Mouse (Mus musculus): ENCODE measurements at regions not wholly inside any gene's neighbourhood (a gene's known extent, or its start where the extent isn't known, plus 50 kb on each side); places are given as distances from the start of the nearest gene placed in this dataset.
"Not testable (repeated sequence)": the region's sequence is repeated elsewhere in the genome, so short reads cannot be mapped to it uniquely, and the experiment has no call there.

GRCm38 (mm10) chr13:18498159-18498558 lies 100.7 kb upstream of the Pou6f2 start:
- Histone ChIP-seq H3K4me1 (ENCODE audit: control insufficient read depth, insufficient read depth, low read length) (no peaks in the 10 kb centered on the region), H3K27me3 (replicated peaks; ENCODE audit: control insufficient read depth, insufficient read depth, low read length) (no peaks in the 10 kb centered on the region), H3K36me3 (ENCODE audit: control insufficient read depth, insufficient read depth, low read length) (no peaks in the 10 kb centered on the region), H3K27ac (ENCODE audit: insufficient read depth, low read depth, low read length) (no peak overlapping the region), H3K4me3 (ENCODE audit: insufficient read depth, low read depth, low read length) (no peak overlapping the region)
- 27% methylated on average over 4 of the region's 4 CpGs for WGBS
- DNase-seq, result no peak
- TF ChIP-seq POLR2A (IDR thresholded peaks at IDR 0.05; ENCODE audit: low read depth, low read length) (no peak), CTCF (conservative IDR thresholded peaks at IDR 0.05; ENCODE audit: insufficient read depth, insufficient read length, low read depth, low read length) (no peak)

GRCm38 (mm10) chr13:18497582-18498157 lies 100.2 kb upstream of the Pou6f2 start:
- DNase-seq, result no peak
- no peaks in the 10 kb centered on the region for H3K27me3 ChIP-seq (replicated peaks; ENCODE audit: control insufficient read depth, insufficient read depth, low read length)
- H3K4me3 ChIP-seq (ENCODE audit: insufficient read depth, low read depth, low read length), result no peak overlapping the region
- 35% methylated on average over 5 of the region's 5 CpGs for WGBS
- no peaks in the 10 kb centered on the region for H3K36me3 ChIP-seq (ENCODE audit: control insufficient read depth, insufficient read depth, low read length)
- H3K27ac ChIP-seq (ENCODE audit: insufficient read depth, low read depth, low read length), result no peak overlapping the region
- no peak for TF ChIP-seq CTCF (conservative IDR thresholded peaks at IDR 0.05; ENCODE audit: insufficient read depth, insufficient read length, low read depth, low read length)
- TF ChIP-seq POLR2A (IDR thresholded peaks at IDR 0.05; ENCODE audit: low read depth, low read length), result no peak
- no peaks in the 10 kb centered on the region for H3K4me1 ChIP-seq (ENCODE audit: control insufficient read depth, insufficient read depth, low read length)

- Histone ChIP-seq H3K27me3 (replicated peaks; ENCODE audit: control insufficient read depth, insufficient read depth, low read length) (no peaks in the 10 kb centered on the region), H3K36me3 (ENCODE audit: control insufficient read depth, insufficient read depth, low read length) (no peaks in the 10 kb centered on the region), H3K4me3 (ENCODE audit: insufficient read depth, low read depth, low read length) (no peak overlapping the region), H3K27ac (ENCODE audit: insufficient read depth, low read depth, low read length) (no peak overlapping the region), H3K4me1 (ENCODE audit: control insufficient read depth, insufficient read depth, low read length) (no peaks in the 10 kb centered on the region)
- no peak for TF ChIP-seq POLR2A (IDR thresholded peaks at IDR 0.05; ENCODE audit: low read depth, low read length)
- no peak for TF ChIP-seq CTCF (conservative IDR thresholded peaks at IDR 0.05; ENCODE audit: insufficient read depth, insufficient read length, low read depth, low read length)
- DNase-seq, result no peak
- WGBS, result 52% methylated on average over 10 of the region's 10 CpGs
These were observed 97.7 kb upstream of the Pou6f2 start for GRCm38 (mm10) chr13:18495021-18495811.

- not testable (repeated sequence) for H3K4me1 ChIP-seq (ENCODE audit: control insufficient read depth, insufficient read depth, low read length); DNase-seq; H3K36me3 ChIP-seq (ENCODE audit: control insufficient read depth, insufficient read depth, low read length); H3K27ac ChIP-seq (ENCODE audit: insufficient read depth, low read depth, low read length); H3K27me3 ChIP-seq (replicated peaks; ENCODE audit: control insufficient read depth, insufficient read depth, low read length); H3K4me3 ChIP-seq (ENCODE audit: insufficient read depth, low read depth, low read length)
- 38% methylated on average over 4 of the region's 4 CpGs for WGBS
These were observed 88.3 kb upstream of the Pou6f2 start for GRCm38 (mm10) chr13:18485785-18486184.

DNA sequence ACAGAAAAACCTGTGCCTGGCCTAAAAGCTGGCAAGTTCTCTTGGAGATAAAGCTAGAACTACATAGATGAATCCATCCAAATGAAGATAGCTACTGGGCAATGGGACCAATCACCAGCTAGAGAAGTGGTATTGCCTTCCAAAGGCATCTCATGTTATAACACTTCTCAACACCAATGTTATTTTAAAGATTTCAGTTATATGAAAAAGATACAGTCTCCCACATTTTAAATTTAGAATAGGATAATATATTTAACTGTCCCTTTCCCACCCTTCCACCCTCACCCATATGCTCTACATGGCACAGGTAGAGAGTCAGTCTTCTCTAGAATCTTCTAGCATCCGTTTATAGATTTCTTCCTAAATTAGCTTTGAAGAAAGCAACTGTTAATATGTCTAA lies 87.6 kb upstream of the Pou6f2 start:
- TF ChIP-seq CTCF (conservative IDR thresholded peaks at IDR 0.05; ENCODE audit: insufficient read depth, insufficient read length, low read depth, low read length) (no peak), POLR2A (IDR thresholded peaks at IDR 0.05; ENCODE audit: low read depth, low read length) (no peak)
- Histone ChIP-seq H3K27ac (ENCODE audit: insufficient read depth, low read depth, low read length) (no peak overlapping the region), H3K4me1 (ENCODE audit: control insufficient read depth, insufficient read depth, low read length) (no peaks in the 10 kb centered on the region), H3K36me3 (ENCODE audit: control insufficient read depth, insufficient read depth, low read length) (no peaks in the 10 kb centered on the region), H3K4me3 (ENCODE audit: insufficient read depth, low read depth, low read length) (no peak overlapping the region), H3K27me3 (replicated peaks; ENCODE audit: control insufficient read depth, insufficient read depth, low read length) (no peaks in the 10 kb centered on the region)
- WGBS, result 93% methylated on average over 1 of the region's 1 CpGs
- no peak for DNase-seq

- Histone ChIP-seq H3K4me3 (ENCODE audit: insufficient read depth, low read depth, low read length) (no peak overlapping the region), H3K36me3 (ENCODE audit: control insufficient read depth, insufficient read depth, low read length) (no peaks in the 10 kb centered on the region), H3K27ac (ENCODE audit: insufficient read depth, low read depth, low read length) (no peak overlapping the region), H3K4me1 (ENCODE audit: control insufficient read depth, insufficient read depth, low read length) (no peaks in the 10 kb centered on the region), H3K27me3 (replicated peaks; ENCODE audit: control insufficient read depth, insufficient read depth, low read length) (no peaks in the 10 kb centered on the region)
- TF ChIP-seq CTCF (conservative IDR thresholded peaks at IDR 0.05; ENCODE audit: insufficient read depth, insufficient read length, low read depth, low read length), result no peak
- no peak for TF ChIP-seq POLR2A (IDR thresholded peaks at IDR 0.05; ENCODE audit: low read depth, low read length)
- DNase-seq, result no peak
These were observed 78.8 kb upstream of the Pou6f2 start for GRCm38 (mm10) chr13:18476311-18476710.

DNA sequence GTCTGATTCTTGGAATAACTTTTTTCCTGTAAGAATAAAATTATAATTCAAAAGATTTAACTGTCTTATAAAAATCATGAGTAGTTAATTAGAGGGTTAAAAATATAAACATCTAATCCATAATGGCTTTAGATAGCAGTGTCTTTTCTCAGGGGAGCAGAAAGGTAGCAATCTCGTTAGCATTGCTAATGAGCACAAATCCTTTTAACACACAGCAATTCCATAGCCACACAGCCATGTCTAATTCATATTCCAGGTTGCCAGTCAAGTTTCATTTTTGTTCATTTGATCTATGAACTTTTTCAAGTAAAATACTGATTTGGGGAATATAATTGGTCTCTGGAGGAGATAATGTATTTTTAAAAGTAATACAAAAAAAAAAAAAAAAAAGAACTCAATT lies 74.0 kb upstream of the Pou6f2 start:
- Histone ChIP-seq H3K36me3 (ENCODE audit: control insufficient read depth, insufficient read depth, low read length) (no peaks in the 10 kb centered on the region), H3K4me3 (ENCODE audit: insufficient read depth, low read depth, low read length) (no peak overlapping the region), H3K4me1 (ENCODE audit: control insufficient read depth, insufficient read depth, low read length) (no peaks in the 10 kb centered on the region), H3K27ac (ENCODE audit: insufficient read depth, low read depth, low read length) (no peak overlapping the region), H3K27me3 (replicated peaks; ENCODE audit: control insufficient read depth, insufficient read depth, low read length) (no peaks in the 10 kb centered on the region)
- DNase-seq, result no peak
- WGBS, result 62% methylated on average over 1 of the region's 1 CpGs
- TF ChIP-seq POLR2A (IDR thresholded peaks at IDR 0.05; ENCODE audit: low read depth, low read length) (no peak), CTCF (conservative IDR thresholded peaks at IDR 0.05; ENCODE audit: insufficient read depth, insufficient read length, low read depth, low read length) (no peak)

Data from kidney, adult 2 months (tissue).